ENCODE assay signal across 10 mouse cellular contexts in the genomic region with DNA sequence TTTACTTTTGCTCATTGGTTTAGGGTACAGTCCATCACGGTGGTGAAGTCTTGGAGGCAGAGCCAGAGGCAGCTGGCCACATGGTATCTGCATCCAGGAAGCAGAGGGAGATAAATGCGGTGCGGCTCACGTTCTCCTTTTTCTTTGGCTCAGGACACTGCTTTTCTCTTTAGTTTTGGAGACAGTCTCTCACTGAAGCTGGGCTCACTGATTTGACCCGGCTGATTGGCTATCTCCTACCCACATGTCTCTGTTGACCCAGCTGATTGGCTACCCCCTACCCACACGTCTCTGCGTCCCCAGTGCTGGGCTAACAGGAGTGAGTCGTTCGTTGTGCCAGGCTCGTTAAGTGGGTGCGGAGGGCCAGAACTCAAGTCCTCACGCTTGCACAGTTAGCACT.
DNase-seq lines count a peak whose midpoint lies in the region; ATAC-seq and TF ChIP-seq lines count a peak whose summit lies in the region.
"Had no signal": no experiment of that assay in that cellular context is flagged by ENCODE, and none has a peak within 500 bp of the region (broad histone marks: within the 10 kb centered on the region; RNA-seq: fewer than 3 reads in every experiment).

No protein-coding gene starts in this region.

- no peak overlapping the region for H3K27ac ChIP-seq in MEL (ENCODE audit: control insufficient read depth, low read depth, low read length)
- H3K27ac ChIP-seq in heart, adult 2 months = no peak overlapping the region
- 0 out of 2 replicates have a peak overlapping the region, but pooled peaks have one; percentile 30 for H3K27ac ChIP-seq in lung, embryonic 14.5 days (ENCODE audit: low read depth)
- H3K27ac ChIP-seq in hindbrain, embryonic 11.5 days (ENCODE audit: low read depth, low read length) = no peak overlapping the region
- H3K27ac ChIP-seq: intestine, embryonic 15.5 days had no signal

- no peaks in the 10 kb centered on the region; a peak in 1 of 4 replicates for H3K36me3 ChIP-seq in MEL (ENCODE audit: control insufficient read depth in 1 of 2, insufficient read depth in 2 of 2, low read length in 2 of 2)
- H3K36me3 ChIP-seq in heart, adult 2 months (ENCODE audit: control insufficient read depth, insufficient read depth, low read length) = no peaks in the 10 kb centered on the region
- H3K36me3 ChIP-seq in lung, embryonic 14.5 days (ENCODE audit: insufficient read depth) = no peaks in the 10 kb centered on the region
- H3K36me3 ChIP-seq in hindbrain, embryonic 11.5 days (ENCODE audit: control insufficient read depth, insufficient read depth, low read length) = no peaks in the 10 kb centered on the region
- H3K36me3 ChIP-seq: intestine, embryonic 15.5 days had no signal

- WGBS in heart, adult 2 months = 24% methylated on average over 12 of the region's 12 CpGs
- WGBS in lung, embryonic 14.5 days = 44% methylated on average over 12 of the region's 12 CpGs
- WGBS in hindbrain, embryonic 11.5 days = 78% methylated on average over 12 of the region's 12 CpGs

- TF ChIP-seq POLR2A in MEL (IDR thresholded peaks at IDR 0.05; ENCODE audit: control insufficient read depth in 1 of 2, insufficient read depth in 1 of 2, low read depth in 1 of 2, low read length in 2 of 2, poor library complexity in 1 of 2) = no peak
- TF ChIP-seq POLR2A in heart, adult 2 months (IDR thresholded peaks at IDR 0.05; ENCODE audit: insufficient read depth, low read depth, low read length) = no peak

- no peaks in the 10 kb centered on the region; a peak in 1 of 4 replicates for H3K4me1 ChIP-seq in MEL (ENCODE audit: control insufficient read depth in 1 of 2, insufficient read depth in 2 of 2, low read length in 2 of 2)
- H3K4me1 ChIP-seq in heart, adult 2 months (ENCODE audit: control insufficient read depth, insufficient read depth, low read length) = peaks cover 7% of the 10 kb centered on the region
- H3K4me1 ChIP-seq in lung, embryonic 14.5 days (ENCODE audit: insufficient read depth) = no peaks in the 10 kb centered on the region; the same call in 1 of the 2 replicates
- H3K4me1 ChIP-seq in hindbrain, embryonic 11.5 days (replicated peaks; ENCODE audit: control insufficient read depth, insufficient read depth, low read length) = no peaks in the 10 kb centered on the region

- TF ChIP-seq CTCF in MEL (IDR thresholded peaks at IDR 0.05 in 2 of 3, conservative IDR thresholded peaks at IDR 0.05 in 1 of 3; ENCODE audit: control insufficient read depth in 1 of 3, insufficient read depth in 1 of 3, low read depth in 2 of 3, low read length in 3 of 3, poor library complexity in 1 of 3, severe bottlenecking in 1 of 3) = no peak
- no peak for TF ChIP-seq CTCF in heart, adult 2 months (IDR thresholded peaks at IDR 0.05)
- TF ChIP-seq CTCF in lung, embryonic 14.5 days (IDR thresholded peaks at IDR 0.05; ENCODE audit: low read depth) = no peak

- intact Hi-C loops in heart, adult 2 months (cut with DNase I) = no loop called here

- H3K4me3 ChIP-seq in MEL (ENCODE audit: control insufficient read depth in 1 of 2, insufficient read depth in 1 of 2, low read depth in 2 of 2, low read length in 2 of 2) = no peak overlapping the region
- no peak overlapping the region for H3K4me3 ChIP-seq in heart, adult 2 months
- no peak overlapping the region for H3K4me3 ChIP-seq in lung, embryonic 14.5 days (ENCODE audit: low read depth, low read length)
- no peak overlapping the region for H3K4me3 ChIP-seq in hindbrain, embryonic 11.5 days (ENCODE audit: low read depth, low read length)
- H3K4me3 ChIP-seq: erythroblast, embryonic 14.5 days; intestine, embryonic 15.5 days had no signal

- H3K27me3 ChIP-seq in MEL (ENCODE audit: control insufficient read depth in 1 of 2, insufficient read depth in 2 of 2, low read length in 2 of 2) = no peaks in the 10 kb centered on the region
- H3K27me3 ChIP-seq in heart, adult 2 months (ENCODE audit: control insufficient read depth, insufficient read depth, low read length) = no peaks in the 10 kb centered on the region
- H3K27me3 ChIP-seq in lung, embryonic 14.5 days (ENCODE audit: insufficient read depth, low read length) = no peaks in the 10 kb centered on the region
- H3K27me3 ChIP-seq in hindbrain, embryonic 11.5 days (ENCODE audit: control insufficient read depth, insufficient read depth, low read length) = no peaks in the 10 kb centered on the region
- H3K27me3 ChIP-seq: intestine, embryonic 15.5 days had no signal

- DNase-seq in frontal cortex, postnatal 36 days (ENCODE audit: low spot score in 2 of 2) = peak; percentile 24 to 33
- no peak for DNase-seq in frontal cortex, postnatal 25 days (ENCODE audit: low spot score in 2 of 2)
- peak; percentile 57 for DNase-seq in MEL (ENCODE audit: low read depth, low spot score)
- peak; percentile 29 to 42 for DNase-seq in heart, adult 2 months
- peak; percentile 55 for DNase-seq in lung, embryonic 14.5 days
- no peak for DNase-seq in right cerebral cortex, postnatal 36 days (ENCODE audit: low spot score in 2 of 2)
- no peak for DNase-seq in spleen, postnatal 36 days (ENCODE audit: low spot score in 2 of 2)
- no peak for DNase-seq in hindbrain, embryonic 11.5 days (ENCODE audit: low spot score)

- H3K79me2 ChIP-seq in MEL (ENCODE audit: control insufficient read depth, insufficient read depth, low read length, poor library complexity) = no peaks in the 10 kb centered on the region
- H3K79me2 ChIP-seq in heart, adult 2 months (replicated peaks; ENCODE audit: control insufficient read depth, insufficient read depth, low read length) = no peaks in the 10 kb centered on the region

- TF ChIP-seq RAD21 in MEL (IDR thresholded peaks at IDR 0.05; ENCODE audit: low read depth, low read length) = no peak

- ATAC-seq in lung, embryonic 14.5 days (ENCODE audit: insufficient read depth) = peak; percentile 74
- no peak for ATAC-seq in hindbrain, embryonic 11.5 days (ENCODE audit: low FRiP score)
- ATAC-seq: intestine, embryonic 15.5 days had no signal

- H3K9me3 ChIP-seq in MEL (replicated peaks; ENCODE audit: insufficient read depth, low read length) = no peaks in the 10 kb centered on the region
- no peaks in the 10 kb centered on the region for H3K9me3 ChIP-seq in lung, embryonic 14.5 days (ENCODE audit: low read depth, low read length)
- H3K9me3 ChIP-seq in hindbrain, embryonic 11.5 days (ENCODE audit: control insufficient read depth, low read length) = no peaks in the 10 kb centered on the region
- H3K9me3 ChIP-seq: intestine, embryonic 15.5 days had no signal

- H3K4me2 ChIP-seq in lung, embryonic 14.5 days = peak overlapping the region; percentile 20; the same call in 1 of the 2 replicates
- H3K4me2 ChIP-seq in hindbrain, embryonic 11.5 days (replicated peaks; ENCODE audit: low read depth, low read length) = no peak overlapping the region
- H3K4me2 ChIP-seq: intestine, embryonic 15.5 days had no signal

- no peak overlapping the region for H3K9ac ChIP-seq in MEL (ENCODE audit: control insufficient read depth, low read depth, low read length, poor library complexity, severe bottlenecking)
- H3K9ac ChIP-seq in heart, adult 2 months (ENCODE audit: low read depth, low read length) = no peak overlapping the region
- no peak overlapping the region for H3K9ac ChIP-seq in lung, embryonic 14.5 days
- H3K9ac ChIP-seq in hindbrain, embryonic 11.5 days (ENCODE audit: low read depth, low read length) = no peak overlapping the region
- H3K9ac ChIP-seq: intestine, embryonic 15.5 days had no signal

- TF ChIP-seq EP300 in MEL (IDR thresholded peaks at IDR 0.05; ENCODE audit: low read depth in 1 of 2, low read length in 2 of 2) = no peak
- TF ChIP-seq EP300 in heart, adult 2 months (IDR thresholded peaks at IDR 0.05; ENCODE audit: insufficient read depth, low read depth, low read length) = no peak

TF ChIP-seq in MEL, 35 proteins besides CTCF, POLR2A, EP300 and RAD21:
- TF ChIP-seq MYC (IDR thresholded peaks at IDR 0.05; ENCODE audit: low read depth, low read length) (0 out of 2 replicates have a peak, but pooled peaks have one; percentile 21), BHLHE40 (IDR thresholded peaks at IDR 0.05; ENCODE audit: borderline replicate concordance, low read depth, low read length) (0 out of 2 replicates have a peak, but pooled peaks have one; percentile 40), ZMIZ1 (IDR thresholded peaks at IDR 0.05; ENCODE audit: low read depth, low read length) (no peak), USF2 (IDR thresholded peaks at IDR 0.05; ENCODE audit: borderline replicate concordance in 1 of 2, insufficient read depth in 1 of 2, low read depth in 1 of 2, low read length in 2 of 2) (no peak), MYB (IDR thresholded peaks at IDR 0.05; ENCODE audit: low read depth, low read length) (no peak), MAX (IDR thresholded peaks at IDR 0.05; ENCODE audit: low read length) (peak; percentile 44; the same call in 1 of the 2 replicates), SIN3A (IDR thresholded peaks at IDR 0.05; ENCODE audit: low read length) (no peak), GATA1 (IDR thresholded peaks at IDR 0.05; ENCODE audit: low read depth, low read length) (peak; percentile 15; the same call in 1 of the 2 replicates), USF1 (IDR thresholded peaks at IDR 0.05; ENCODE audit: low read depth, low read length) (peak; percentile 63), MAZ (IDR thresholded peaks at IDR 0.05; ENCODE audit: low read depth, low read length) (no peak)

Comparison
In these comparisons a context has a peak if more than half of its experiments do, and no peak if none do; other contexts are left out.
1. DNase-seq: peak in frontal cortex, postnatal 36 days (2 of 2), MEL (single experiment), heart, adult 2 months (2 of 2) and lung, embryonic 14.5 days (single experiment); none in frontal cortex, postnatal 25 days (0 of 2), right cerebral cortex, postnatal 36 days (0 of 2), spleen, postnatal 36 days (0 of 2) and hindbrain, embryonic 11.5 days (single experiment).